Mouse (Mus musculus): Measurements from ENCODE around the gene Shc3.

- TF ChIP-seq EP300 (optimal IDR thresholded peaks at IDR 0.05) (no peak), CTCF (IDR thresholded peaks at IDR 0.05; ENCODE audit: low read depth) (no peak)
These were observed 135.8 kb downstream of the Shc3 start for GRCm38 (mm10) chr13:51433371-51433770.
